Mouse (Mus musculus) cerebellum, adult 2 months (tissue): ENCODE results near the gene Wnt5b. TPM values are rescaled to one million over a fixed set of nuclear protein-coding genes. Genes with fewer than 3 reads are reported as not detected.

Source experiments
- DNase-seq, 2 experiments: peaks; one replicate each; pipeline ENCODE4 v3.0.0; 2021
- H3K27ac ChIP-seq: fragments of 200-500 bp; 2 replicates; pipeline ENCODE4 v1.5.1; 2012; ENCODE audit warnings: low read length, control low read depth, inconsistent platforms; ENCODE audit not compliant: insufficient read depth
- H3K27me3 ChIP-seq: fragments of 200-500 bp; 2 replicates; pipeline ENCODE4 v1.6.1; 2012; ENCODE audit warnings: inconsistent platforms, mild to moderate bottlenecking, low read length, moderate library complexity; ENCODE audit not compliant: control insufficient read depth, insufficient read depth
- H3K4me1 ChIP-seq: fragments of 200-500 bp; 2 replicates; pipeline ENCODE4 v1.6.1; 2011; ENCODE audit warnings: low read length; ENCODE audit not compliant: control insufficient read depth, insufficient read depth
- H3K4me3 ChIP-seq: fragments of 200-500 bp; replicated peaks from 2 replicates; pipeline ENCODE3; 2011; ENCODE audit warnings: mild to moderate bottlenecking, low read depth, low read length, control low read depth; ENCODE audit not compliant: insufficient read depth
- CTCF ChIP-seq: fragments of 200-500 bp; IDR thresholded peaks from 2 replicates; pipeline ENCODE4 v1.5.1; 2011; ENCODE audit warnings: low read depth, mild to moderate bottlenecking, control low read depth, low read length, moderate library complexity, borderline replicate concordance; ENCODE audit not compliant: insufficient read depth
- POLR2A ChIP-seq: fragments of 200-500 bp; IDR thresholded peaks from 2 replicates; pipeline ENCODE4 v1.6.1; 2011; ENCODE audit warnings: low read length, control low read depth, borderline replicate concordance; ENCODE audit not compliant: insufficient read depth
- WGBS: fragments of 180-500 bp; shearing (Covaris S2); methylation state at CpG from one replicate; pipeline ENCODE4 v1.1.7; 2018; 5-methylcytosine and 5-hydroxymethylcytosine counted together
- polyA plus RNA-seq: library from polyadenylated mRNA; depleted of rRNA; stranded (reverse); fragments of >200 nt; gene quantifications from 2 replicates; pipeline ENCODE4 v1.2.3, GENCODE M21; 2012

Wnt5b gene
- polyA plus RNA-seq, 1 experiment, result 2.0 TPM

- TF ChIP-seq POLR2A (no peak), CTCF (no peak)
- WGBS, result 86% methylated on average over 15 of the region's 15 CpGs
- H3K27ac ChIP-seq, result no peak overlapping the region
Observed at GRCm38 (mm10) chr6:119414262-119415043, 129.7 kb downstream of the Wnt5b start.

DNA sequence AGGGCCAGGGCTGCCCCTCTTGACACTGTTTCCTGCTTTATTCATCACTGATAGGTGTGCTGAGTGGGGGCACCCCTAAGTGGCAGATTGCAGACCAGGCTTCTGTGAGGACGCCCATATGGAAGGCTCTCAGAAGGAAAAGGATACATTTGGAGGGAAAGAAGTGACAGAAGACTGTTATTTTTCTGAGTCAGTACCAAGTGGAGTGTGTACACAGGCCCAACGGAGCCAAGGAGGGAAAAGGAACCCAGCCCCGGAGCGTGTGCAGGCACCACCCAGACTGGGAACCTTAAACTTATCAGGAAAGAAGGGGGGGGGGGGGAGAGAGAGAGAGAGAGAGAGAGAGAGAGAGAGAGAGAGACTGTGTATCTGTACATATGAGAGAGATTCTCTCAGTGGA is 131.6 kb downstream of the Wnt5b start:
- DNase-seq, result no peak
- TF ChIP-seq POLR2A, result no peak
- no peak for TF ChIP-seq CTCF
- no peaks in the 10 kb centered on the region for H3K27me3 ChIP-seq
- 89% methylated on average over 4 of the region's 4 CpGs for WGBS
- H3K27ac ChIP-seq, result no peak overlapping the region
- H3K4me1 ChIP-seq, result no peaks in the 10 kb centered on the region
- H3K4me3 ChIP-seq, result no peak overlapping the region

More at GRCm38 (mm10) chr6:119414262-119415043, 129.7 kb downstream of the Wnt5b start:
- Histone ChIP-seq H3K4me3 (no peak overlapping the region), H3K27me3 (no peaks in the 10 kb centered on the region), H3K4me1 (no peaks in the 10 kb centered on the region)
- DNase-seq, result no peak

DNA sequence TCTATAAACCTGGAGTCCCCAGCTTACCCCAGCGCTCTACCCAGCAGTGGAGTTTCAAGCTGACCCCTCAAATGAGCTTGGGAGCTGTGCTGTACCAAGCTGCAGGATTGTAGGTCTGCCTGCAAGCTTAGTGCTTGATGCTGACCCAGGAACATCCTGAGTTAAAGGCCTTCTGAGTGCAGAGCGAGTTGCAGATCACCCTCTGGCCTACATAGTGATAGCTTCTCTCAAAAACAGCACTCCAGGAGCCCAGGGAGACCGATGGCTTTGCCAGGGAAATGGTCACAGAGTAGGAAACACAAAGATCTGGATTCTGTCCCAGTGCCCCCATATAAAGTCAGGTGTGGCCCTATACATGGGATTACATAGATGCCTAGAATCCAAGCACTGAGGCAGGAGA is 132.6 kb downstream of the Wnt5b start:
- DNase-seq, result no peak
- Histone ChIP-seq H3K4me1 (no peaks in the 10 kb centered on the region), H3K4me3 (no peak overlapping the region), H3K27me3 (no peaks in the 10 kb centered on the region), H3K27ac (no peak overlapping the region)
- TF ChIP-seq POLR2A, result no peak
- TF ChIP-seq CTCF, result no peak
- WGBS, result 91% methylated on average over 3 of the region's 3 CpGs

- TF ChIP-seq POLR2A (no peak), CTCF (no peak)
- H3K4me1 ChIP-seq, result no peaks in the 10 kb centered on the region
- H3K27me3 ChIP-seq, result no peaks in the 10 kb centered on the region
- 23% methylated on average over 1 of the region's 1 CpGs for WGBS
- DNase-seq, result no peak
- H3K27ac ChIP-seq, result no peak overlapping the region
- no peak overlapping the region for H3K4me3 ChIP-seq
Observed at GRCm38 (mm10) chr6:119409766-119410165, 134.4 kb downstream of the Wnt5b start.

GRCm38 (mm10) chr6:119408582-119408981 is 135.6 kb downstream of the Wnt5b start:
- Histone ChIP-seq H3K27ac (no peak overlapping the region), H3K4me3 (no peak overlapping the region), H3K27me3 (no peaks in the 10 kb centered on the region), H3K4me1 (no peaks in the 10 kb centered on the region)
- WGBS, result 51% methylated on average over 9 of the region's 9 CpGs
- DNase-seq, result no peak
- TF ChIP-seq POLR2A, result no peak
- no peak for TF ChIP-seq CTCF

DNA sequence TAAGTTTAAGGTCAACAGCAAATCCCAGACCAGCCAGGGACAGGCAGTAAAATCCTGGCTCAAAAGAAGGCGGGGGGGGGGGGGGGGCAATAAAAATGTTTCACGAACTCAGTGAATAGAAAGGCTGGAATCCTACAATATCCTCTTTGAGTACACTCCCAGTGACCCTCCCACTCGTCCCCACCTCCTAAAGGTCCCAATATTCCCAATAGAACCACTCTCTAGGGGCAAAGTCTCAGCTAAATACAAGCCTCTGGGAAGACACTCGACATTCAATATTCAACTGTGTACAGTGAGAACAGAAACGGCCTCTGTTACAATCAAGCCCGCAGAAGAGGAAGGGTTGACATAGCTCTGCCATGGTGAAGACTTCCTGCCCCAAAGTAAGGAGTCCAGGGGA is 136.3 kb downstream of the Wnt5b start:
- DNase-seq, result no peak
- 62% methylated on average over 6 of the region's 6 CpGs for WGBS
- TF ChIP-seq POLR2A (no peak), CTCF (no peak)
- H3K4me1 ChIP-seq, result no peaks in the 10 kb centered on the region
- no peak overlapping the region for H3K4me3 ChIP-seq
- no peak overlapping the region for H3K27ac ChIP-seq
- no peaks in the 10 kb centered on the region for H3K27me3 ChIP-seq

- Histone ChIP-seq H3K27ac (no peak overlapping the region), H3K27me3 (no peaks in the 10 kb centered on the region), H3K4me1 (no peaks in the 10 kb centered on the region), H3K4me3 (no peak overlapping the region)
- DNase-seq, result no peak
- TF ChIP-seq POLR2A (no peak), CTCF (no peak)
- WGBS, result 90% methylated on average over 8 of the region's 8 CpGs
Observed at GRCm38 (mm10) chr6:119406528-119406927, 137.6 kb downstream of the Wnt5b start.

- WGBS, result 78% methylated on average over 7 of the region's 7 CpGs
- H3K4me3 ChIP-seq, result no peak overlapping the region
- no peak for TF ChIP-seq POLR2A
- no peak for TF ChIP-seq CTCF
- no peaks in the 10 kb centered on the region for H3K27me3 ChIP-seq
- no peak for DNase-seq
- no peaks in the 10 kb centered on the region for H3K4me1 ChIP-seq
- H3K27ac ChIP-seq, result no peak overlapping the region
Observed at GRCm38 (mm10) chr6:119405310-119405709, 138.8 kb downstream of the Wnt5b start.

GRCm38 (mm10) chr6:119404854-119405253 is 139.3 kb downstream of the Wnt5b start:
- no peaks in the 10 kb centered on the region for H3K4me1 ChIP-seq
- H3K4me3 ChIP-seq, result no peak overlapping the region
- no peak overlapping the region for H3K27ac ChIP-seq
- no peaks in the 10 kb centered on the region for H3K27me3 ChIP-seq
- no peak for DNase-seq
- 92% methylated on average over 4 of the region's 4 CpGs for WGBS
- TF ChIP-seq CTCF, result no peak
- no peak for TF ChIP-seq POLR2A
